Mouse (Mus musculus) midbrain, embryonic 14.5 days (tissue): ENCODE measurements at regions not wholly inside any gene's neighbourhood (a gene's known extent, or its start where the extent isn't known, plus 50 kb on each side); places are given as distances from the start of the nearest gene placed in this dataset.

ENCODE experiments used
- ATAC-seq: fragments of 200-750 bp; cut with Nextera tagmentation; 2 replicates; pipeline ENCODE4 v1.8.0; 2017; ENCODE audit warnings: moderate number of reproducible peaks, moderate library complexity; ENCODE audit not compliant: low FRiP score, low TSS enrichment
- DNase-seq: peaks from one replicate; pipeline ENCODE4 v3.0.0-alpha.2; 2015
- H3K27ac ChIP-seq: fragments of 300-500 bp; sonication (generic); replicated peaks from 2 replicates; pipeline ENCODE4 v1.5.1; 2014; ENCODE audit warnings: mild to moderate bottlenecking, low read depth, low read length, moderate library complexity
- H3K27me3 ChIP-seq: fragments of 300-500 bp; sonication (generic); 2 replicates; pipeline ENCODE4 v1.6.1; 2014; ENCODE audit warnings: low read length, control low read depth, mixed read lengths; ENCODE audit not compliant: control insufficient read depth, insufficient read depth
- H3K36me3 ChIP-seq: fragments of 300-500 bp; sonication (generic); 2 replicates; pipeline ENCODE4 v1.6.1; 2014; ENCODE audit warnings: low read length, control low read depth; ENCODE audit not compliant: control insufficient read depth, insufficient read depth
- H3K4me1 ChIP-seq: fragments of 300-500 bp; sonication (generic); 2 replicates; pipeline ENCODE4 v1.6.1; 2014; ENCODE audit warnings: mild to moderate bottlenecking, antibody characterized with exemption, low read length, control low read depth; ENCODE audit not compliant: control insufficient read depth, insufficient read depth
- H3K4me2 ChIP-seq: fragments of 300-500 bp; sonication (generic); 2 replicates; pipeline ENCODE4 v1.6.1; 2014; ENCODE audit warnings: mild to moderate bottlenecking, low read length, moderate library complexity
- H3K4me3 ChIP-seq: fragments of 300-500 bp; sonication (generic); replicated peaks from 2 replicates; pipeline ENCODE4 v1.5.1; 2014; ENCODE audit warnings: low read depth, low read length
- H3K9ac ChIP-seq: fragments of 300-500 bp; sonication (generic); replicated peaks from 2 replicates; pipeline ENCODE4 v1.6.1; 2014; ENCODE audit warnings: mild to moderate bottlenecking, low read length, moderate library complexity
- H3K9me3 ChIP-seq: fragments of 300-500 bp; sonication (generic); 2 replicates; pipeline ENCODE4 v1.6.1; 2016; ENCODE audit warnings: low read length, control low read depth, mixed read lengths; ENCODE audit not compliant: control insufficient read depth
- WGBS: fragments of 180-500 bp; shearing (Covaris S2); extraction: QIAGEN DNeasy Blood & Tissue Kit; methylation state at CpG from one replicate; pipeline ENCODE4 v1.1.7; 2014; 5-methylcytosine and 5-hydroxymethylcytosine counted together

GRCm38 (mm10) chr1:114037877-114038276 is 1646.7 kb upstream of the Cntnap5a start:
- no peaks in the 10 kb centered on the region for H3K36me3 ChIP-seq
- H3K4me1 ChIP-seq = no peaks in the 10 kb centered on the region
- H3K9me3 ChIP-seq = no peaks in the 10 kb centered on the region
- H3K9ac ChIP-seq = no peak overlapping the region
- no peak overlapping the region for H3K4me3 ChIP-seq
- DNase-seq (peak; percentile 2), ATAC-seq (no peak)
- H3K4me2 ChIP-seq = no peak overlapping the region
- H3K27me3 ChIP-seq = no peaks in the 10 kb centered on the region
- H3K27ac ChIP-seq = no peak overlapping the region

- WGBS = 86% methylated on average over 1 of the region's 1 CpGs
- ATAC-seq (no peak), DNase-seq (no peak)
- Histone ChIP-seq H3K4me1 (no peaks in the 10 kb centered on the region), H3K36me3 (no peaks in the 10 kb centered on the region), H3K9ac (no peak overlapping the region), H3K4me2 (no peak overlapping the region), H3K27me3 (no peaks in the 10 kb centered on the region), H3K9me3 (no peaks in the 10 kb centered on the region), H3K4me3 (no peak overlapping the region), H3K27ac (no peak overlapping the region)
Measured at GRCm38 (mm10) chr1:114039383-114039782, 1645.2 kb upstream of the Cntnap5a start.

GRCm38 (mm10) chr1:114063097-114063496 is 1621.5 kb upstream of the Cntnap5a start:
- Histone ChIP-seq H3K9ac (no peak overlapping the region), H3K9me3 (no peaks in the 10 kb centered on the region), H3K36me3 (no peaks in the 10 kb centered on the region), H3K4me1 (no peaks in the 10 kb centered on the region), H3K27me3 (no peaks in the 10 kb centered on the region), H3K4me2 (no peak overlapping the region), H3K4me3 (no peak overlapping the region), H3K27ac (no peak overlapping the region)
- ATAC-seq = no peak
- WGBS = 85% methylated on average over 2 of the region's 2 CpGs
- no peak for DNase-seq

GRCm38 (mm10) chr1:114074506-114074905 is 1610.0 kb upstream of the Cntnap5a start:
- Histone ChIP-seq H3K27me3 (no peaks in the 10 kb centered on the region), H3K9me3 (no peaks in the 10 kb centered on the region), H3K9ac (no peak overlapping the region), H3K36me3 (no peaks in the 10 kb centered on the region), H3K4me1 (no peaks in the 10 kb centered on the region), H3K4me3 (no peak overlapping the region), H3K4me2 (no peak overlapping the region), H3K27ac (no peak overlapping the region)
- DNase-seq (no peak), ATAC-seq (no peak)
